Mouse (Mus musculus) neural tube, embryonic 14.5 days (tissue): ENCODE data around the gene Uncx. TPM values are rescaled to one million over a fixed set of nuclear protein-coding genes. Genes with fewer than 3 reads are reported as not detected.

Experiments used
- ATAC-seq: fragments of 200-750 bp; cut with Nextera tagmentation; 2 replicates; pipeline ENCODE4 v1.8.0; 2017; ENCODE audit warnings: low read depth, mild to moderate bottlenecking, moderate TSS enrichment, moderate library complexity
- H3K27ac ChIP-seq: fragments of 300-500 bp; sonication (generic); 2 replicates; pipeline ENCODE4 v1.5.1; 2014; ENCODE audit warnings: low read depth, mild to moderate bottlenecking, control low read depth, low read length, moderate library complexity, mixed read lengths
- H3K27me3 ChIP-seq: fragments of 300-500 bp; sonication (generic); 2 replicates; pipeline ENCODE4 v1.6.1; 2014; ENCODE audit warnings: low read length; ENCODE audit not compliant: control insufficient read depth, insufficient read depth
- H3K36me3 ChIP-seq: fragments of 300-500 bp; sonication (generic); 2 replicates; pipeline ENCODE4 v1.6.1; 2014; ENCODE audit warnings: low read length, mixed read lengths; ENCODE audit not compliant: control insufficient read depth, insufficient read depth
- H3K4me1 ChIP-seq: fragments of 300-500 bp; sonication (generic); 2 replicates; pipeline ENCODE4 v1.6.1; 2014; ENCODE audit warnings: low read length; ENCODE audit not compliant: control insufficient read depth, insufficient read depth
- H3K4me2 ChIP-seq: fragments of 300-500 bp; sonication (generic); 2 replicates; pipeline ENCODE4 v1.6.1; 2014; ENCODE audit warnings: mild to moderate bottlenecking, low read depth, low read length, control low read depth
- H3K4me3 ChIP-seq: fragments of 300-500 bp; sonication (generic); 2 replicates; pipeline ENCODE4 v1.5.1; 2014; ENCODE audit warnings: low read depth, low read length, control low read depth, mixed read lengths
- H3K9ac ChIP-seq: fragments of 300-500 bp; sonication (generic); replicated peaks from 2 replicates; pipeline ENCODE4 v1.6.1; 2014; ENCODE audit warnings: low read depth, mild to moderate bottlenecking, control low read depth, low read length, mixed read lengths
- H3K9me3 ChIP-seq: fragments of 300-500 bp; sonication (generic); 2 replicates; pipeline ENCODE4 v1.6.1; 2016; ENCODE audit warnings: low read length; ENCODE audit not compliant: control insufficient read depth
- WGBS: fragments of 180-500 bp; shearing (Covaris S2); extraction: QIAGEN DNeasy Blood & Tissue Kit; methylation state at CpG from one replicate; pipeline ENCODE4 v1.1.7; 2014; 5-methylcytosine and 5-hydroxymethylcytosine counted together
- polyA plus RNA-seq: library from polyadenylated mRNA; unstranded; fragments of >200 nt; fragmentation: Nextera tagmentation; extraction: Ambion mirVana; gene quantifications from 2 replicates; pipeline ENCODE4 v1.2.1, GENCODE M21; 2014

Gene Uncx
- polyA plus RNA-seq, 1 experiment from 2014 or later, result 39.8 TPM

GRCm38 (mm10) chr5:139546336-139546770, 3.1 kb downstream of the Uncx start:
- Histone ChIP-seq H3K4me3 (peak overlapping the region; percentile 48), H3K27ac (peak overlapping the region; percentile 89), H3K36me3 (no peaks in the 10 kb centered on the region), H3K9me3 (no peaks in the 10 kb centered on the region), H3K4me2 (peak overlapping the region; percentile 71), H3K27me3 (peaks cover 21% of the 10 kb centered on the region), H3K9ac (peak overlapping the region; percentile 72), H3K4me1 (peaks cover 4% of the 10 kb centered on the region; the same call in 1 of the 2 replicates)
- ATAC-seq, result no peak
- WGBS, result under 1% methylated on average over 26 of the region's 26 CpGs

GRCm38 (mm10) chr5:139546771-139547420, 3.6 kb downstream of the Uncx start:
- Histone ChIP-seq H3K9ac (peak overlapping the region; percentile 72), H3K4me1 (peaks cover 5% of the 10 kb centered on the region), H3K9me3 (no peaks in the 10 kb centered on the region), H3K27me3 (peaks cover 21% of the 10 kb centered on the region), H3K36me3 (no peaks in the 10 kb centered on the region), H3K4me3 (peak overlapping the region; percentile 48), H3K4me2 (peak overlapping the region; percentile 71), H3K27ac (peak overlapping the region; percentile 89)
- ATAC-seq, result no peak
- under 1% methylated on average over 67 of the region's 68 CpGs for WGBS

- Histone ChIP-seq H3K4me2 (peak overlapping the region; percentile 71), H3K4me1 (peaks cover 10% of the 10 kb centered on the region), H3K9ac (peak overlapping the region; percentile 72), H3K27ac (peak overlapping the region; percentile 89), H3K4me3 (peak overlapping the region; percentile 48), H3K27me3 (peaks cover 24% of the 10 kb centered on the region), H3K9me3 (no peaks in the 10 kb centered on the region), H3K36me3 (no peaks in the 10 kb centered on the region)
- under 1% methylated on average over 48 of the region's 49 CpGs for WGBS
- ATAC-seq, result no peak
Observed at GRCm38 (mm10) chr5:139547421-139547931, 4.2 kb downstream of the Uncx start.

GRCm38 (mm10) chr5:139553446-139554273, 10.4 kb downstream of the Uncx start:
- peaks cover 40% of the 10 kb centered on the region for H3K4me1 ChIP-seq
- H3K9me3 ChIP-seq, result no peaks in the 10 kb centered on the region
- H3K4me2 ChIP-seq, result no peak overlapping the region
- H3K27ac ChIP-seq, result 0 out of 2 replicates have a peak overlapping the region, but pooled peaks have one; percentile 10
- peaks cover 9% of the 10 kb centered on the region for H3K27me3 ChIP-seq
- no peak for ATAC-seq
- H3K36me3 ChIP-seq, result no peaks in the 10 kb centered on the region
- H3K4me3 ChIP-seq, result no peak overlapping the region
- 3% methylated on average over 29 of the region's 29 CpGs for WGBS
- no peak overlapping the region for H3K9ac ChIP-seq

- no peak for ATAC-seq
- 3% methylated on average over 28 of the region's 28 CpGs for WGBS
- H3K36me3 ChIP-seq, result no peaks in the 10 kb centered on the region
- H3K4me2 ChIP-seq, result no peak overlapping the region
- no peak overlapping the region for H3K27ac ChIP-seq
- no peak overlapping the region for H3K4me3 ChIP-seq
- H3K9me3 ChIP-seq, result no peaks in the 10 kb centered on the region
- peaks cover 47% of the 10 kb centered on the region for H3K4me1 ChIP-seq
- peaks cover 12% of the 10 kb centered on the region for H3K27me3 ChIP-seq
- H3K9ac ChIP-seq, result no peak overlapping the region
Observed at GRCm38 (mm10) chr5:139554478-139555335, 11.4 kb downstream of the Uncx start.

- Histone ChIP-seq H3K27me3 (peaks cover 12% of the 10 kb centered on the region), H3K9ac (no peak overlapping the region), H3K36me3 (no peaks in the 10 kb centered on the region), H3K4me2 (no peak overlapping the region), H3K9me3 (no peaks in the 10 kb centered on the region), H3K4me3 (no peak overlapping the region), H3K27ac (no peak overlapping the region), H3K4me1 (peaks cover 47% of the 10 kb centered on the region)
- no peak for ATAC-seq
- WGBS, result 7% methylated on average over 7 of the region's 7 CpGs
Observed at GRCm38 (mm10) chr5:139555476-139556115, 12.3 kb downstream of the Uncx start.

GRCm38 (mm10) chr5:139556116-139556678, 12.9 kb downstream of the Uncx start:
- Histone ChIP-seq H3K4me1 (peaks cover 47% of the 10 kb centered on the region), H3K9ac (no peak overlapping the region)

GRCm38 (mm10) chr5:139557079-139557478, 13.8 kb downstream of the Uncx start:
- Histone ChIP-seq H3K27ac (no peak overlapping the region), H3K4me2 (no peak overlapping the region), H3K36me3 (no peaks in the 10 kb centered on the region), H3K9me3 (no peaks in the 10 kb centered on the region), H3K4me3 (no peak overlapping the region), H3K27me3 (peaks cover 12% of the 10 kb centered on the region), H3K4me1 (peaks cover 45% of the 10 kb centered on the region), H3K9ac (no peak overlapping the region)
- WGBS, result 4% methylated on average over 10 of the region's 10 CpGs
- no peak for ATAC-seq

More at GRCm38 (mm10) chr5:139556116-139556678, 12.9 kb downstream of the Uncx start:
- Histone ChIP-seq H3K27ac (no peak overlapping the region), H3K27me3 (peaks cover 12% of the 10 kb centered on the region), H3K36me3 (no peaks in the 10 kb centered on the region), H3K4me3 (no peak overlapping the region), H3K9me3 (no peaks in the 10 kb centered on the region), H3K4me2 (no peak overlapping the region)
- ATAC-seq, result no peak
- WGBS, result 10% methylated on average over 6 of the region's 6 CpGs
